Mouse (Mus musculus) gastrocnemius, adult 18-20 months (tissue): ENCODE results near the gene Ccdc12. TPM values are rescaled to one million over a fixed set of nuclear protein-coding genes. Genes with fewer than 3 reads are reported as not detected.
A peak's percentile ranks its signal among the peaks of the same experiment; 100 is the strongest.
"Not testable (repeated sequence)": the region's sequence is repeated elsewhere in the genome, so short reads cannot be mapped to it uniquely, and the experiment has no call there.

Source experiments
- DNase-seq: peaks from one replicate; pipeline ENCODE4 v3.0.0; 2021; ENCODE audit warnings: low spot score
- total RNA-seq, 2 experiments: library from RNA; stranded (reverse); gene quantifications; 2 replicates each; pipeline ENCODE4 v1.2.3; 2021

Gene Ccdc12
- total RNA-seq, 2 experiments from 2014 or later, result 42.4 to 45.8 TPM

DNA sequence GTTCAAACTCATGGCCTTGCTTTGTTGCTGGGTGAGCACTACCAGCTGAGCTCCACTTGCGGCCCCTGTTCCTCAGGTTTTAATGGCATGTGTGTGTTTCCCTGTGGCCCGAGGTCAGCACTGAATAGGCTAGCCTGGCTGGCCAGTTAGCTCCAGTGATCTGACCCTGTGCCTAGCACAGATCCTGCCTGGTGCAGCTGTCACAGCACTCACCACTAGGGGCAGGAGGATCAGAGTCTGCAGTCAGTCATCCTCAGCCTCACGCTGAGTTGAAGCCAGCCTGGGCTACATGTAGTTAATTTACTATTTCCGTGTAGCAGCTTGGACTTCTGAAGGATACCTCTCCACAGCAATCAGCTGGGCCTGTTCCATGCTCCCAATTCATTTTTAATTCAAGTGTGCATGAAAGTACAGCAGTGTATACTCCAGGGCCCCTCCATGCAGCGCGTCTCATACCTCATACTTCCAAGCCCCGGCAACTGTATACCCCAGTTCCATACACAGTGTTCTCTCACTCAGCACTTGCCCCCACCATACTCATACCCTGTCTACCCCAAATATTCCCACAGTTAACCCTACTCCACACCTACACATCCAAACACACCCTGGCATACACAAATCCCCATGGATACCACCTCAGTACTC is 16.3 kb downstream of the Ccdc12 start:
- no peak for DNase-seq

DNA sequence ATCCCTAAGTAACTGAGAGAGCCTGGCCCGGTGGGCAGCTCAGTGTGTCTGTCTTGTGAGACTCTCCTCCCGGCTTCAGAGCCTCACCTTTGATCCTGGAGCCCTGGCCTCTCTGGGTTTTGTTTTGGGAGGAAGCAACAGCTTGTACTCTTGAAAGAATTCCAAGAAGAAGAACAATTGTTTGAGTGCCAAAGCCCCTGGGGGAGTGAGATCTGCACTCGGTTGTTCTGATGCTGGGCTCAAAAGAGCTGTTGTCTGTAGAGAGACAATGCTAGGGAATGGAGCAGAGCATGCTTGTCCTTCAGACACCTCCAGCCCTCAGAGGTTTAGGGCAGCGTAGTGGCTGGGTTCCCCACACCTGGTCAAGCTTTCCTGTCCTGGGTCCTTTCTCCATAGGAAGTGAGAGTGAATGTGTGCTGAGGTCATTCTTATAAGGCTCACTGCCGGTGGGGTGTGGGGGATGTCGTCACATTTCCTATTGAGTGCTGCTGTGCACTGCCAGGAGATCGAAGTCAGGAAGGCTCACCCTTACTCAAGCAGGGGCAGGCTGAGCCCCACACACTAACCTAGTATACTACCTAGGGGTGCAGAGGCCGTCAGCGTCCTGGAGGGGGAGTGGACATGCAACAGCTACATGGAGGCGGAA is 16.9 kb downstream of the Ccdc12 start:
- no peak for DNase-seq

GRCm38 (mm10) chr9:110676492-110676911 is 20.2 kb downstream of the Ccdc12 start:
- no peak for DNase-seq

DNA sequence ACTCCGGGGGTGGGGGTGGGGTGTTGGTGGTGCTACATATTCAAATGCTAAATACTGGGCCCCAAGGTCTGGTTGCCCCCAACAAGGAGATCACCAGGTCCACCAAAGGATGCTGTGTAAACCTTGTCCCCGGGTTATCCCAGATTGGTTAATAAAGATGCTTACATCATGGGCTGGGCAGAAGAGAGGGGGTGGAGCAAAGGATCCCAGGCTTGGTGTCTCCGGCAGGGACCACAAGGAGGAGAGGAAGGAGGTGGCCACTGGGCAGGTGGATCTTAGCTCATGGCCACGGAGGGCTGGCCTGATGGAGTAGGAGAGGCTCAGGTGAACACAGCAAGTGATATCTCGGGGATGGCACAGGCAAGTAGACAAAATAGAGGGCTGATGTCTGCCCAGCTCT is 22.6 kb downstream of the Ccdc12 start:
- no peak for DNase-seq

DNA sequence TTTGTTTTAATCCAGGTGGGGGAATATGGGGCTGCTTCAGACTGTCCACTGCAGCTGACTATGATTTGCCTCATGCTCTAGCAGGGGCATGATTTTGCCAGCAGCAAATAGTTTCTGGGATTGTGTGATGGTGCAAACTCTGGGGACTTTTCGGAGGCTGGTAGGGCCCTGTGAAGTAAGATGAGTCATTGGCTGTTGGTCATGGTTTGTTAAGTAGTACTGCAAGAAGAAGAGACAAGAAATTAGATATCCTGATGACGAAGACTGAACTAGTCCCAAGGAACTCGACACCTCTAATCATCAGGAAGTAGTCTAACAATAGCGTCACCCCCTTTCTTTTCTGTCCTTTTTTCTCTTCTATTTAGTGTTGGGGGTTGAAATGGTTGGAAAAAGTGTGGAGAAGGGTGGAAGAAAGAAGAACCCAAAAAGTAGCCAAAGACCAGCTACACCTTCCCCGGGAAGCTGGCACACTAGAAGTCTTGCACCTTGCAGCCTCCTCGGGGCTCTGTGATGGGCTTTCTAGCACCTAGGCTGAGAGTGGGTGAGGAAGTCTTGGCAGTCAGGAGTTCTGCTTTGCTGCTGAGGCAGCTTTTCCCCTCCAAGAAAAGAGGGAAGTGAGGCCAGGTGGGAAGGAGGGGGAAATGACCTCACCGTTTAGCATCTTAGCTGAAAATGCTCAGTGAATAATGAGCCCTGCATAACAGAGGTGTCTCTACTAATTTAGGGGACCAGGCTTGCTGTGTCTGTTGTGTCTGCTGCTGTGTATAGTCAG is 24.6 kb downstream of the Ccdc12 start:
- no peak for DNase-seq

DNA sequence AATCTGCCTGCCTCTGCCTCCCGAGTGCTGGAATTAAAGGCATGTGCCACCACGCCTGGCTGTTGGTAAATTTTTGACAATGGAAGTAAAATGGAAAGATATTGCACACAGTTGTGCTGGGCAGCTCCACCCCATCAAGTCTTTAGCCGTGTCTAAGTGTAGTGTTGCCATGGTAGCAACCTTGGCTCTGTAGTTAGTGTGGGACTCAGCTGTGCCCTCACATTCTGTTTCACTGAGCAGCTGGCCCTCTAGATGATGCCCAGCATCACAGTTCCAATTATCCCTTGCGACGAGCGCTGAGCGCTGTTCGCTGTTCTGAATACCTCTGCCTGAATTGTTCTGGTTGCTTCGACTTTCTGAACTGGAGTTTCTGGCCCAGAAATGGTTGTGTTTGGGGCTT is 25.5 kb downstream of the Ccdc12 start:
- no peak for DNase-seq

DNA sequence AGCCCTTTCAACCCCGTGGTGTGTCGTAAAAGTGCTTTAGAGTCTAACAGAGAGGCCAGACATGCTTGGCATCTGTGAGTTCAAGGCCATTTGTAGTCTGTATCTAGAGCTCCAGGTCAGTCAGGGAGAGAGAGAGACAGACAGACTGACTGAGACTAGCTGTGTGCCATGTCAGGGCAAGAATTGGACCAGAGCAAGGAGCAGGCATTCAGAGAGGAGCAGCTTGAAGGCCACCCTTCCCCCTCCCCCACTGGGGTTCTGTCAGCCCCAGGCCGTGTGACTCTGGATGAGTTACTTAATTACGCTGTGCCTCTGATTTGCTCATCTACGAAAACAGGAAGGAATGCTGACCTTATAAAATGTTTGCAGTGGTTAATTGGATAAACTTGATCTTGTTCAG is 26.0 kb downstream of the Ccdc12 start:
- DNase-seq, result no peak

DNA sequence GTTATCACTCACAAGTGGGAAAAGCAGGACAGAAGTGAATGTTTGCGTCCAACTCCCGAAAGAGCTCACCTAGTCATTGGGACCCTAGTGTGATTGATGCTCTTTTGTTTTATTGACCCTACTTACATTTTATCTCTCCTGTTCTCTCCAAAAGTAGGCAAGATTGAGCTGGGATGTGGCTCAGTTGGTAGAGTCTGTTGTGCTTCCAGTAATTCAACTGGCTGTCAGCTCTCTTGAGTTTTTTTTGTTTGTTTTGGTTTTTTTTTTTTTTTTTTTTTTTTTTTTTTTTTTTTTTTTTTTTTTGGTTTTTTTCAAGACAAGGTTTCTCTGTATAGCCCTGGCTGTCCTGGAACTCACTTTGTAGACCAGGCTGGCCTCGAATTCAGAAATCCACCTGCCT is 26.4 kb downstream of the Ccdc12 start:
- not testable (repeated sequence) for DNase-seq

DNA sequence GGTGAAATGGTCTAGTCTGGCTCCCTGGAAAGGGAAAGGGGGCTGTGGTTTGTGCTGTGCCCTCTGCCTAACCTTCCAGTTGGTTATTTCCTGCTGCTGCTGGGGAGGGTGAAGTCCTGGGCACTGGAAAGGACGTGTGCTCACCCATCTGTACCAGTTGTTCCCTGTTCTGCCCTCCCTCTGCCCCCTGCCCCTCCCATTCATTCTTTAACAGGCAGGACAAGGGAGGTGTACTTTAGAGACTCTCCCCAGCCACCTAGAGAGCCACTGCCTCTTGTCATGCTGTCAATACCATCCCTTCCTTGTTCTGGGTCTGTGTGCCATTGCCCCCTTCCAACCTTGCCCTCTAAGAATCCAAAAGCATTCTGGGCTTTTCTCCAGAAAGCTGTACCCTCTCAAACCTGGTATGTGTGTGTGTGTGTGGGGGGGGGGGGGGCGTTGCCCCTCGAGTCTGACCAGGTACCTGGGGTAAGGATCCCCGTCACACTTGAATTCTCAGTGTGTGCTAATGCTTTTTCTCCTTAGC is 27.3 kb downstream of the Ccdc12 start:
- no peak for DNase-seq

- no peak for DNase-seq
Measured at GRCm38 (mm10) chr9:110684100-110684831, 28.0 kb downstream of the Ccdc12 start.

- DNase-seq, result no peak
Measured at GRCm38 (mm10) chr9:110685187-110685586, 28.9 kb downstream of the Ccdc12 start.

DNA sequence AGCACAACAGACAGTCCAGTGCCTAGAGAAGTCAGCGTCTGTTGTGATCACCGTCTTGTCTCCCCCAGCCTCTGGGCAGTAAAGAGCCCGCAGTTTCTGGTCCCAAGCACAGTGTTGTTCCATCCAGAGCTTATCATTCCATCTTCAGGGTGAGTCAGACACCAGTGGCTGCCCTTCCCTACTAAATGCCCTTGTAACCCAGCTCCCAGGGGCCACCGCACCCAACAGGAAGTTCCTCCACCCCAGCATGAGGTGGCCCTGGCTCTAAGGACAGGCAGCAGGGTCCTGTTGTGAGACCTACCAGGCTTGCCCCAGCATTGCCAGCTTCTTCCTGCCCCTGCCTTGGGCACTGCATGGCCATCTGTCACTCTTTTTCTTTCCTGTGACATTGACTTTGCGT is 29.3 kb downstream of the Ccdc12 start:
- no peak for DNase-seq

DNA sequence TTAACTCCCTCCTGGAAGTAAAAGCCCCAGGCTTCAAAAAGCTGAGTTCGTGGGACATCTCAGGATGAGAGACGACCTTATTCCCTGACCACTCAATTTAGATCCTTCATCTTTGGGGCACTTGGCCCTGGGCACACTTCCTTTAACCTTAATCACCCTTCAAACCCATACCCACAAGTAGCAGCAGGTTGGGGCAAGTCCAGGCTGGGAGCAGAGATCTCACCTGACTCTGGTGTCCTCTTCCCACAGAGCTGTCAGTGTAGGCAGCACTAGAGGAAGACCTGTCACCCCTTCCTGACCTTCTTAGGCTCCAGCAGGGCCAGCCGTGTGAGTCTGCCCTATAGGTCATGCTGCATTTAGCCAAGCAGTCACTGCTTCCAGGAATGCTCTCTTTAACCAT is 30.2 kb downstream of the Ccdc12 start:
- DNase-seq, result no peak

DNA sequence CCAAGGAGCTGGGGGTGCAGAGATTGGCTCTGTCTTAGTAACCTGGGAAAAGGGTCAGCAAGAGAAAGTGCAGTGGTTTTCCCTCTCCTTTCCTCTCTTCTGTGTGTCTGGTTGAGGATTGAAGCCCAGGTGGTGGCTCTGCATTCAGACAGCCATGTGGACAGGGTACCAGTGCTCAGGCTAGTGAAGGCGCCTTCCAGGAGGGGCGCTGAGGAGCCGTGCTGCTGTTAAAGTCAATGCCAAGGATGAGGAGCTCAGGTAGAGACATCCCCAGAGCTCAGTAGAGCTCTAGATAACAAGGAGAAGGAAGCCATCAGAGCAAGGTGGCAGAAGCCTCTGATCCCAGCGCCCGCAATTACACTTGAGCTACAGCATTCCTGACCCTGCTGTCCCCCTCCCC is 30.8 kb downstream of the Ccdc12 start:
- no peak for DNase-seq

GRCm38 (mm10) chr9:110687846-110688245 is 31.5 kb downstream of the Ccdc12 start:
- DNase-seq, result peak; percentile 79

GRCm38 (mm10) chr9:110689261-110689779 is 33.0 kb downstream of the Ccdc12 start:
- no peak for DNase-seq

DNA sequence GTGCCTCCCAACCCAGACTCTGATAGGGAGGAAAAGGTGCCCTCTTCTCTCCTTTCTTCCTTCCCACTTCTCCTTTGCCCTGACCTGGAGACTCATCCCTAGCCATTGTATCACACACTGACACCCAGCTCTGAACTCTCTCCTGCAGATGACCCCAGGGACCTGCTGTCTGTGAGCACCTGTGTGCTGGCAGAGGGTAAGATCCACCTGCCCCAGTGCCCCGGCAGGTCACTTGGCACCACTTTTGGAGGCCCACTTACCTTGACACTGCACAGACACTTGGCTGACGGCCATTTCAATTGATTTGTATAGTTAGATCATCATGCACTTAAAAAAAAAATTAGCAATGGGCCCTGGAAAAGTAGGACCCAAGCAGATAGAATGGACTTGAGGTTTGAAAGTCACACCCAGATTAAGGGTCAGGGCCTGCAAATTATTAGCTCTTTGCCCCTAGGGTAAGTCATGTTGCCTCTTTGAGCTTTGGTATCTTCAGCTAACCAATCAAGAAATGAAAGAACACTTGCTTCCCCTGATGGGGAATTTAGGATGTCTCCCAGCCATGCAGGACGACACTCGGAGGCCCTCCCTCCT is 39.0 kb downstream of the Ccdc12 start:
- DNase-seq, result no peak

DNA sequence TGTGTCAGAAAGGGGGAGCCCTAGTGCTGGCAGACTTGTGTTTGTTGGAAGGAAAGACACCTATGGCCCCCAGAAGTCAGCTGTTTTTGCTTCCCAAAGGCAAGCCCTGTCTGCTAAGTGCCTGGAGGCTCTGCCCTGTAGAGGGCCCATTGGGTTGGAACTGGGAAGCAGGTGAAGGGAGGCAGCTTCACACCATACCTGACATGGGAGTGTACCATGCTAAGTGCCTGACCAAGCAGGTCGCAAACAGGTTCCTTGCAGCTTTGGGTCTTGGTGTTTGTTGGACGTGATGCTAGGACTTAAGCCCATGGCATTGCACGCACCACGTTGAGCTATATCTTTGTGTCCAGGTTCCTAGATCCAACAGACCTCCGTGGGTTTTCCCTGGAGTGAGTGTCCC is 40.1 kb downstream of the Ccdc12 start:
- DNase-seq, result no peak

DNA sequence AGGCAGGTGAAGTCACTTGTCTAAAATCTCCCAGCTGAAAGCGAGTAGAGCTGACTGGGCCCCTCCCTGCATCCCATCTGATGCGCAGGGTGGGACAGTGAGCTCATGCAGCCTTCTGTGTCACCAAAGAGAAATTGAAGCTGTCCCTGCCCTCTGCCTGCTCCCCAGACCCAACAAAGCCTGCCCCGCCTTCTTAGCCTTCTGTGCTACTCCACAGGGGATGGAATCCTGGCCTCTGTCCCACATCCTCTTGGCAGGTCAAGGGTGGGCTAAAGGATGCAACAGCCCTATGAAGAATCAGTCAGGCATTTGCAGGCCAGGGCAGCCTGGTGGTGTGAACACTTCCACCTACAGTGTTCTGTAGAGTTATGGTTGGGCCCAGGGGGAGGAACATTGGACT is 41.2 kb downstream of the Ccdc12 start:
- no peak for DNase-seq

DNA sequence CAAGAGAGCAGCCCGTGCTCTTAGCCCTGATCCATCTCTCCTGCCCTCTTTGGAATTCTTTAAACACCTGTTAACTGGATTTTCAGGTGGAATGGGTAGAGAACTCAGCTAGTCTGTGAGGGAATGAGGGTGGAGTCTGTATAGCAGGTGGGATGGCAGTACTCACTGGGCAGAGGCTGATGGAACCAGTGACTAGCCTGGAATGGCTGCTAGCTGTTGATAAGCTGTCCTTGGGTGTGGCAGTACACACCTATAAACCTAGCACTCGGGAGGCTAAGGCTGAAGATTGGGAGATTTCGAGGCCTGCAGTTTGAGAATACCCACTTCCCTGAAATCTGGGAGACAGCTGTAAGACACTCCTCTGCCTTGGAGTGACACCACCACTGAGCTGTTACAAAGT is 43.3 kb downstream of the Ccdc12 start:
- DNase-seq, result no peak
